In genomic region chr2:152074521-152074920, GRCm38 (mm10) we compare ENCODE assay signal across 28 mouse cellular contexts. TPM values are rescaled to one million over a fixed set of nuclear protein-coding genes. Genes with fewer than 3 reads are reported as not detected.
"Had no signal": no experiment of that assay in that cellular context is flagged by ENCODE, and none has a peak within 500 bp of the region (broad histone marks: within the 10 kb centered on the region; RNA-seq: fewer than 3 reads in every experiment).

No protein-coding gene starts in this region.

- H3K27me3 ChIP-seq: hindbrain, embryonic 15.5 days had no signal

- H3K9me3 ChIP-seq: heart, embryonic 13.5 days; heart, embryonic 15.5 days; hindbrain, embryonic 13.5 days; hindbrain, embryonic 15.5 days; kidney, embryonic 15.5 days; limb, embryonic 13.5 days; limb, embryonic 15.5 days; liver, embryonic 12.5 days had no signal

- H3K9ac ChIP-seq: heart, embryonic 13.5 days; heart, embryonic 15.5 days; hindbrain, embryonic 13.5 days; hindbrain, embryonic 15.5 days; kidney, embryonic 15.5 days; limb, embryonic 13.5 days; limb, embryonic 15.5 days; liver, embryonic 12.5 days; liver, embryonic 14.5 days had no signal

- H3K4me1 ChIP-seq: heart, embryonic 13.5 days; heart, embryonic 15.5 days; kidney, embryonic 15.5 days; limb, embryonic 13.5 days; limb, embryonic 15.5 days; liver, embryonic 12.5 days had no signal

- H3K27ac ChIP-seq: heart, embryonic 13.5 days; heart, embryonic 15.5 days; hindbrain, embryonic 13.5 days; hindbrain, embryonic 15.5 days; hindbrain, postnatal 0 days; kidney, embryonic 15.5 days; kidney, postnatal 0 days; limb, embryonic 13.5 days; limb, embryonic 15.5 days; liver, embryonic 12.5 days; liver, embryonic 14.5 days had no signal

- H3K36me3 ChIP-seq: heart, embryonic 13.5 days; heart, embryonic 15.5 days; hindbrain, embryonic 13.5 days; hindbrain, embryonic 15.5 days; kidney, embryonic 15.5 days; limb, embryonic 13.5 days; limb, embryonic 15.5 days; liver, embryonic 12.5 days had no signal

- DNase-seq: gastrocnemius, postnatal 14 days; gastrocnemius, postnatal 36 days; heart, adult 18-20 months; heart, postnatal 14 days; heart, postnatal 36 days; kidney, adult 11 months; kidney, adult 2 months; kidney, adult 9 months; kidney, postnatal 14 days; layer of hippocampus, adult 9-11 months; layer of hippocampus, postnatal 36 days; left cerebral cortex, postnatal 4 days had no signal

- H3K4me2 ChIP-seq: heart, embryonic 11.5 days; heart, embryonic 13.5 days; heart, embryonic 15.5 days; hindbrain, embryonic 13.5 days; hindbrain, embryonic 15.5 days; kidney, embryonic 15.5 days; limb, embryonic 13.5 days; limb, embryonic 15.5 days; liver, embryonic 12.5 days had no signal

- ATAC-seq: hindbrain, postnatal 0 days; intestine, embryonic 16.5 days; liver, embryonic 12.5 days had no signal

- H3K4me3 ChIP-seq: heart, embryonic 13.5 days; heart, embryonic 15.5 days; hindbrain, embryonic 13.5 days; hindbrain, embryonic 15.5 days; kidney, embryonic 15.5 days; limb, embryonic 13.5 days; limb, embryonic 15.5 days; liver, embryonic 12.5 days had no signal

RNA-seq across cellular contexts. Expression of gene Scrt2, which starts 6.8 kb away (rescaled TPM):
- polyA plus RNA-seq: heart, embryonic 13.5 days; heart, embryonic 15.5 days; heart, postnatal 0 days; intestine, embryonic 16.5 days; kidney, adult 2 months; kidney, postnatal 0 days; large intestine, adult 2 months; limb, embryonic 13.5 days; limb, embryonic 15.5 days; liver, adult 2 months; liver, embryonic 12.5 days had no signal
